Mouse (Mus musculus) frontal cortex, postnatal 14 days (tissue): ENCODE results near the gene Rora.
A peak's percentile ranks its signal among the peaks of the same experiment; 100 is the strongest.

Experiments used
- DNase-seq, 2 experiments: peaks; one replicate each; pipeline ENCODE4 v3.0.0; 2022; ENCODE audit warnings: low spot score in 2 of 2

Rora gene

DNA sequence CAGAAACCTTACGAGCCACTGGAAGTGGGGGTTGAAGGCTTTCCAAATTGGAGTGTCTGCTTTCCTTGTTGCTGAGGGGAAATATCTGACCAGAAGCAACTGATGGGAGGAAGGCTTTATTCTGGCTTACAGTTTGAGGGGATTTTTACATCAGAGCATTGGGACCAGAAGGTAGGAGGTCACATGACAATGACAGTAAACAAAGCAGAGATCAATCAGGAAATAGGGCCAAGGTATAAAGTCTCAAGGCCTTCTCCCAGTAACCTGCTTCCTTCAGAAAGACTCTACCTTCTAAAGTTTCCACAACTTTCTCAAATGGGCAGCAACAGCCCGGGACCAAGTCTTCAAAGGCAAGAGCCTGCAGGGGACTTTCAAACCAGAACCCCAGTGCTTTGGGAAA, 34.6 kb downstream of the Rora start:
- DNase-seq: no peak

DNA sequence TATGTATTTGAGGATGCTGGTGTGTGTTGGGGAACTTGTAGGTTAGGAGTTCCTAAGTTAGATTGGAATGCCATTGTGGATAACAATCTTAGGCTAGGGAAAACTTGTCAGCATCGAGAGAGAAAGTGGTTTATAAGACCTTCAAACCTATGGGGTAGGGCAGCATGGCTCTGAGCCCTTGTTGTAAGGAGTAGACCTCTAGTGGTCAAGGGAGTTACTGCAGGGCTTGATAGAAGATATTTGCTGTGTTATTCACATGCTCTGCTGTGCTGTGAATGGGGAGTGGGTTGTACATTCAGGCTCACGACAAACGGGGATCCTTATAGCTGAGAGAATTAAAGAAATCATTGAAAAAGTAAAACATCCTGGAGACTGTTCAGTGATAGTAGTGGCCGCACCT, 35.8 kb downstream of the Rora start:
- DNase-seq: no peak

DNA sequence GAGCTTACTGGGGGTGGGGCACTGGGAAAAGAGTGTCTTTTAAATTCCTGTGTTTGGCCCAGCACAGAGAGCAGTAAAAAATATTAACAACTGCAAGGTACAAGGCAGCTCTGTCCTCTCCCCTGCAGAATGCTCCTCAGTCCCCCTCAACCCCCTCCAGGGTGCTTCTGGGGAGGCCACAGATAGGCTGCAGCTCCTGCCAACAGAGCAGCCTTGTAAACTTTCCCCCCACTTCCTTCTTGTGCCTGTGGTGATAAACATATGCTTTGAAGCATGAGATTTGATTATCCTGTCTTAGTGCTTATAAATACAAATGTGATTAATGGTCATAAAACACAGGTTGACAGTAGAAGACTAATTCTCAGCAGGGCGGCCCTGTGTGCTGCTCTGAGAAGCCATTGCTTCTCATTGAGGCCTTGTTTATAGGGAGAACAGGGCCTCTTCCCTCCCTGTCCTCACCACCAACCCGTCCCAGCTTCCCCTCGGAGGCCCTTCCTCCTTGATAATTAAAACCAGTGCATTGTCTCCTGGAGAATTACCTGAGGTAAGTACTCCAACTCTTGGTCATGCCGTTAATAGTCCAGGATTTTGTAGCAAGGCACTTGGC, 41.4 kb downstream of the Rora start:
- no peak for DNase-seq

DNA sequence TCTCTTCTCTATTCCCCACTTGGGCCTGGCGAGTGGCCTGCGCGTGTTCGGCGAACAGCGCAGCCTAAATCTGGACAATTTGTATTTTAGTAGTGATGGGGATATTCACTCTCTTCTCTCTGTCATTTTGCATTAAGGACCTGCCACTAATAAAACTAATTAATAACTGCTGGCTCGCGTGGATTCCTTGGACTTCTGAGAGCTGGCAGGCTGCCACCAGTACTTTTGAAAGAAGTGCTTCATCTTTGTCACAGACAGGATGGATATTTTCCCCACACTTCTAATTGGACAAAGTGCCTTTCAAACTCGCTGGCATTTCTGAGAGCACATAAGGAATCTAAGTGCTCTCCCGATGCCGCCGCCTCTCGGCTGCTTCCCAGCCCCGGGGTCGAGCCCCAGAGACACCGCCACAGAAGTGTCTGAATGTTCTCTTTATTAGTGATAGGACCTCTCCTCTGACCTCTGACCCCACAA, 41.9 kb downstream of the Rora start:
- DNase-seq: no peak

DNA sequence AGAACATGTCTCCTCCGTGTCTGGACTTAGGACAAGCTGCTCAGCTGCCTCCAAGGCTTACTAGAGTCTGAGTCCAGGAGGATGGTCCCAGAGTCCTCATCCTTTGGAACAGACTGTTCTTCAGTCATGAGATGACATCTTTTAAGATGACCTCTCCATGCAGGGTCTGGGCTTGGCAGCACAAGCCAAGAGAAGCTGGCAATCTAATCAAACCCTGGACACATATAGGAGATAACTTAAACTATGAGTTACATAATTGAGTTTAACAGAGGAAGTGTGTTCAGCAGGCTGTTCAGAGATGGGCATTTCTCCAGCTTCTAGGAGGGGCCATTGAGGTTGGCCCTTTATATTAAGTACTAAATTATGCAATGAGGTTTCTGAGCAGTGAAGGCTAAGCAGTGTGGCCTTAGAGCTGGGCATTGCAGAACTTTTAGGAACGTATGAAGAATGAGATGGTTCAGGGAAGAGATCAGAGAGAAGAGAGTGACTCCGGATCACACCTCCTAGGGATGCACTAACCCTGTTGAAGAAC, 42.9 kb downstream of the Rora start:
- no peak for DNase-seq

DNA sequence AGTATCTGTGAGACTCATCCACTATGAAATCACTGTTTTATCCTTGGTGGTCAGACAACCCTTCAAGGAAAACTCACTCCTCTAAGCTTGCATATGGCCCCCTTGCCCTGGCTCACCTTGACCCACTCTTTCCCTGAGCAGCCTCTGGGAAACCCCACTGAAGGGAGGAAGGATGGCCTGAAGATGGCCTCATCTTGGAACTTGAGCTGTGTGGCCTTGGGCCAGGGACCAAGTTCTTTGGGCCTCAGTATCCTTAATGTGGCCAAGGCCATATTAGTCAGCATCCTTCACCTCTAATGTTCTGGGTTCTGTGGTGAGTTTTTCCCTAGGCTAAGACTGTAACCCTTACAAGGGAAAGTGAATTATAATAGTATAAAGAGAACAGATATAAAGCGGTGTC, 45.8 kb downstream of the Rora start:
- no peak for DNase-seq

DNA sequence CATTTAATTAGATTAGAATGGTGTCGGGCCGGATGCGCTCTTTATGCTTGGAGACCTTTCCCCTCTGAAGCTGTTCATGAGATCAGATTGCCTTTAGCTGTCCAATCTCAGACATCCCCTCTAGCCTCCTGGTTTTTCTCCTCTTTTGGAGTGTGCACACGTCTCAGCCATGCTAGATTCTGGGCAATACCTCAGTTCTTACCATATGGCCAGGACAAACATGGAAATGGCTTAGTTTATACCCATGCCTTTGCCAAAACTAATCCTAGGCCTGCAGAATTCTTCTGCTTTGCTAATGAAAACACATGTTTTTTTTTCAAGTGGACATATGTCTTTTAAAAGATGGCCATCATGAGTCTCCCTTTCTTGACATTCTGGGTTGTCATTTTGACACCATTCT, 46.3 kb downstream of the Rora start:
- no peak for DNase-seq

DNA sequence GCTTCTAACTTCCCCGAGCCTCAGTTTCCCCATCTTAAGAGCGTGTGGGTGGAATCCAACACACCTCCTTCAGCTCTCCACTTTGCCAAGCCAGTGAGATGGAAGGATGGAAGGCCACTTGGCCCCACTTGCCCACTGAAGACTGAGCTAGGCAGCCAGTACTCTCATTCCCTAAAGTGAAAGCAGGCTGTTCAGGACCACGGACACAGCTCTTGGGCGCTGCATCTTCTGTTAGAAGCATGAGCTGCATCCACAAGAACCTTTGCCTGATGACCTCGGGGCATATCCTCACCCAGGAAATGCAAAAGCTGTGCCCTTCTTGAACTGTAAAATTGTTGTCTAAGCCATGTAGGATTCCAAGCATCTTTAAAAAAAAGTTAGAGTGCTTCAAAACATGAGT, 54.0 kb downstream of the Rora start:
- no peak for DNase-seq

DNA sequence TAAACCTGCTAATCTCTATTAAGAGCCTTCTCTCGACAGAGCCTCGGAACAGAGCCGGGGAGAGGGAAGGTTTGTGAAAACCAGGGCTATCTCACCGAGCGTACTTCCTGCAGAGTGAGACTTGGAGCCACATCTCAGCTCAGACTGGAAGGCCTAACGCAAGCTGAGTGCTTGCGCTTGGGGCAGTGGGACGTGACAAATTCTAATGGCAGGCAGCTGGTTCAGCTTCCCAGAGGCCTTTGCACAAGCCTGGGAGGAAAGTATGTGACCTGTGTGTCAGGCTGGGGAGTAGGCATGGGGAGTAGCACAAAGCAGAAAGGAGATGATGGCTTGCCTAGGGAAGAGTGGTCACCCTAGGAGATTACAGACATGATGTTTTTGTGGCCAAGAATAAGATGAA, 55.6 kb downstream of the Rora start:
- no peak for DNase-seq

DNA sequence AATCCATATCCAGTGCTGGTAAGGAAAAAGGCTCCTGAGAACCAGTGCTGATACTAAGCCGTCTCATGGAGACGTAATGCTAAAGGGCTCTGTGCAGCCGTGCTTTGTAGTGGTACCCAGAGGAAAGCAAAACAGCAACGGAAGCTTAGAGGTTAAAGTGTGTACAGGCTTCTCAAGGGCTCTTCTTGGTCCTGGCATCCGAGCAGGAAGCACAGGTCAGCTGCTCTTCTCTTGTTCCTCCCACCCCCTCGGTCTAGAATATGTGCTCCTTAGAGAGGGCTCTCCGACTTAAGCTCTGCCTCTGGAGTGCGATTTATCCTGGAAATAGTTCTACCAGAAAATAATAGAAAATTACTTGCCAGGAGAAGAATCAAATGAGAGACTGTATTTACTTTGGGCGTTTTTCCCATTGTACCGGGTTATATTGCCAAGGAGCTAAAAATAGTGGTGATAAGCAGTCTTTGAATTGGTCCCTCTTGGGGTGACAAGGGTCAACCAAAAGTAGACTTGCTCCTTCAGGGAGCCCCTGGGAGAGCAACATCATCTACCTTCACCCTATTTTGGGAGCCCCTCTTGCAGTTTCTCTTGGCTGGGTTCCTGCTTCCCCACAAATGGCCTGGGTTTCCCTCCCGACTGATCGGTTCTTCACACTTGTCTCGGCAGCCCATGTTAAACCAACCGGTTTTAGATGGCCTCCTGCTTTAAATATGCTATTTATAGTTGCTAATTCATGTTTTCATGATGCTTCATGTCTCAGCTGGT, 57.5 kb downstream of the Rora start:
- no peak for DNase-seq

DNA sequence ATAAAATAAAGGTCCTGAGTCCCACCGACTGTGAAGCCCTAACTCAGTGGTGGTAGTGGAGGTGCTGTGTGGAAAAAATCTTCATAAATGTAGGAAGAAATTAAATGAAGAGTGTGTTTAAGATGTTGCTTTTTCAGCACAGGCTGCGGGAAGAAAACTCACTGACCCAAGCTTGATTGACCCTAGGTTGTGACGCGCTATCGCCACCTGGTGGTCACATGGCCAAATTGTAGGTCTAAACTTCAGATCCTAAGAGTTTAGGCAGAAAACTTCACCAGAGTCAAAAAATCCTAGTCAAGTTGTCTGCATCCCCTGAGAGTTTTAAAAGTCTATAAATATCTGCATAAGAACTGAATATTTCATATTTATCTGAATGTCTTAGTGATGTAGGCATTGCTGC, 63.4 kb downstream of the Rora start:
- peak in 1 of 2 experiments; percentile 34 for DNase-seq

DNA sequence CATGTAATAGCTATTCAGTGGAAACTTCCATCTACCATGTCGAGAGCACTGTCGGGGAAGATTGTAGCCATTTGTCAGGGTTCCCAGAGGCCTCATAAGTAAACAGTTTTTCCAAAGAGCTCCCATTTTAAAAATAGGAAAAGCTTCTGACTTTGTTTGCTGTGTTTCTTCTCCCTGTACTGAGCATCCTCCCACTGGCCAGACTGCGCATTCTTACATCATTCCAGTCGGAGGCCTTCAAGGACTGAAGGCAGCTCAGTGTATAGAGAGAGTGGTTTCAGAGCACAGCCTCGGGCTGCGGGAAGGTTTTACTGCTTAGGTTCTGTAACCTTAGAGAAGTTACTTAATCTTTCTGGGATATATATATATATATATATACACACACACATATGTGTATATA, 64.8 kb downstream of the Rora start:
- no peak for DNase-seq

DNA sequence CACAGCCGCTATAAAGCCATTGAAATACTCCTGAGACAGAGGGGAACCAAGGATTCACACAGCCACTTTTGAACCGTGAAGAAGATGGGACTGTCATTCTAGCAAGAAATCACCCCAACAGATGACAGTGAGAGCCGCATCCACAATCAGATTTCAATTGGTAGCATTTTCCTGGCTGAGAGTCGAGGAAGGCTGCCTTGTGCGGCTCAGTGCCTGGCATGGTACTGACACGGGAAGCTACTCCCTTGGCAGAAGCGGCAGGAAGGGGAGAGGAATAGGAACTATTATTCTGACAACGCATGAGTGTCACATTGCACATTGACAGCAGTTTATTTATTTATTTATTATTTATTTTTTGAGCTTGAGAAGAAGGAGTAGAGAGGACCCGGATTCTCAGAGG, 65.7 kb downstream of the Rora start:
- DNase-seq: no peak

DNA sequence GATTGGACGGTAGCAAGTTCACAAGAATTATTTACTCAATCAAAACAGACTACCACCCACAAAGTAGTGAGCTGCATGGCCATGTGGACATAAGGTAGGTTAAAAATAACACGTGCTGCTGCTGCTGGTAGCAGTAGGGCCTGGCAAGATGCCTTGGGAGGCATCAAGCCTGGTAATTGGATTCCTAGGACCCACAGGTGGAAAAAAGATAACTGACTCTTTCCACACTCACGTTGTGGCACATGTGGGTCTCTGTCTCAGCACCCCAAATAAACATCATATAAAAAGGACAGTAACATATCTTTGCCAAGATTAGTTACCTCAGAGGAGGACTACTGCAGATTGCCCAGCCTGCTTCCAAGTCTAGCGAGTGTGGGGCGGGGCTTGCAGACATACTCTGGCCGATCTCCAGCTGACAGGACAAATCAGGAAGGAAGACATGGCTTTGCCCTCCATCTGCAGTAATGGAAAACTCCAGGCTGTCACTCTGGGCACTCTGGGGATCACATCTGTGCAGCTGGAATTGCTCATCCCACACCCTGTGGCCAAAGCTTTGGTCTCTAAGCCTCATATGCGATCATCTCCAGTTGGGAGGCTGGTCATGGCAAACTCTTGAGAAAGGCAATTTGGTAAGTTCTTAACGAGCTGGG, 71.2 kb downstream of the Rora start:
- peak in 1 of 2 experiments; percentile 12 for DNase-seq

DNA sequence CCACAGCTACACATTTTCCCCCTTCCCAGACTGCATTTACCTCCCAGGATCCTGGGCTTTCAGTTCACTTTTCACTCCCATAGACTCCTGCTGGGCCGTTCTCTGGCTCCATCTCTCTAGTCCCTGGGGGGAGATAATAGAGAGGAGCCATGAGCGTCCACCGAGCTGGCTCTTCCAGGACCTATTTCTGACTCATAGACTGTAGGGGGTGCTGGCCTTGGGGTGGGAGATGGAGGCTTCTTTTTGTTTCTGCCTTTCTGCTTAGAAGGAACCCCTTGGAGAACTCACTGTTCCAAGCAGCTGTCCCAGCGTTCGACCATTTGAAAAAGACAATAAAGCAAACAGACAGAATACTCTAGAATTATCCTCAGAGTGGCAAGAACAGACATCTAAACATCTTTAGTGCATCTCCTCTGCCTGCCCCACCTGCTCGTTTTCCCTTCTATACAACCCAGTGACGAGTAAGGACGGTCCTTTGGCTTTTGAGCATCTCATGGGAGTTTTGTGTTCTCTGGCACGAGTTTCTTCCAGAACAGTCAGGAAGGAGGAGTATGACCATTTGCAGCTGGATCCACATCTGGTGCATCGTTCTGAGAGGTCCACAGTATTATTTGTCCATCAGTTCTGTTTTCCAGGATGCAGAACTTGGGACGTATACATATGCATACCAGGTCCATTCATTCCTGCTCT, 73.7 kb downstream of the Rora start:
- no peak for DNase-seq

DNA sequence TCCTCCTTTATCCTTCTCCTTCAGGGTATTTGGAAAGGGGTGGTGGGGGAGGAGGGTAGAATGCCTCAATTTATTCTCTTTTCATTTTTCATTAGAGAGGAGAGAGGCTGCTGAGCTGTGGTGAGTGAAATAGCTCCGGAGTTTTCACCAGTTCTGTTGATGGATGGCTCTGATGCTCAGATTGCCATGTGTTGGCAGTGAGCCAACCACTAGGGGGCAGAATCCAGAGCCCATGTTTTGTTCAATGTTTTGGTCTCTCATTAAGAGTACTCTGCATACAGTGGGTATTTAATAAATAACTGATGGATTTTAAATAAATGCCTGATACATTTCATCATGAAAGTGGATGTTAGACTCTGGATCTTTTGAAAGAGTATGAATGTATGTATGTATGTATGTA, 77.9 kb downstream of the Rora start:
- no peak for DNase-seq

DNA sequence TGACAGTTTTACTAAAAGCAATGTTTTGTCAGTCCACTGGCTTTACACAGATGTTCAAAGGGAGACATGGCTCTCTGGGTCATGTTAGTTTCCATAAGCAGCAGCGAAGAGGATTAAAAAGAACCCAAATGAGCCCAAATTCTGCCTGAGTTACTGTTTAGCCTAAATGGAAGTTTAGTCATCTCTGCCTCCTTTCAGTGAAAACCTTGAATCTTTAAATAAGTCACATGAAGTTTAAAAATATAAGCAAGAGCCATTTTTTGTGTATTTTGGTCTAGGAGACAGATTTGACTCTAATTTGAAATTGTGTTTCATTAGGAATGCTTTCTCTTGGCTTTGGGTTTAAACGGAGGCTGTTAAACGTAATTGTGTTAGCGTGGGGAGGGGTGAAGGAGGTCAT, 79.3 kb downstream of the Rora start:
- DNase-seq: no peak

DNA sequence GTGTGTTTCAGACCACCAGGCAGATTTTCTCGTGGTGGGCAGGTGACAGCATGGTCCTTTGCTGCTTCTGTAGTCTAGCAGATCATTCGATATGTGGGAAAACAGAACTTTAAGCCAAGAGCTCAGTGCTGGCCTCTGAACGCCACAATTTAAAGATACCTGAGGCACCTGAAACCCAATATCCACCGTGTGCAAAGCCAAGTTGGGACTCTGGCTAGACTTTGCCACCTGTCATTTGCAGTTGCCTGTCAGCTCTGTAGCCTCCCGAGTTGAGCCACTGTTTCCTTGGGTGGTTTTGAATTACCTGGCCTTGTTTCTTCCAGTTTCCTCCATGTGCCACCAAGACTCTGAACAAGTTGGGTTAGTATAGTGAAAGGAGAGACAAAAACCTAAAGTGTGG, 82.3 kb downstream of the Rora start:
- DNase-seq: no peak

DNA sequence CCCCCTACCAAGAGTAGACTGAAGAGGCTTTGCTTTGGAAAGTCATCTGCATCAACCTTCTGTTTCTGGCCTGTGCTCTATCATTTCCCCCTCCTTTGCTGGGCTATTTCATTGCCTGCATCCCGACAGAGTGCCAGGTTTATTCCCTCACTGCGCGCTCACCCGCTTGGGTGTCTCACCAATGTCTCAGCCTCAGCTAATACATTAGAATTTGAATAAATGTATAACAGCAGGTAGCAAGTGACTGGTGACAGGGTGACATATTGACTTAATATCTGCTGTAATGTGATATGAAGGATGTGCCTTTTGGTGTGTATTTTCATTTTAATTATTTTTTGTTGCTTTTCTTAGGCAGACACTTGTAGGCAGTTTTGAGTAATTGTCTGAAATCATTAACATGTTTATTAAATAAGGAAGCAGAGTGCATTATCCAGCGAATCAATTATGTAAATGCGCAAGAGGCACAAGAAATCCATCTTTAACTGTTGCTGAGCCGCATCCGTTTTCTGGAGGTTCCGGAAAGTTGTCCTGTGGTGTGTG, 83.7 kb downstream of the Rora start:
- DNase-seq: no peak

DNA sequence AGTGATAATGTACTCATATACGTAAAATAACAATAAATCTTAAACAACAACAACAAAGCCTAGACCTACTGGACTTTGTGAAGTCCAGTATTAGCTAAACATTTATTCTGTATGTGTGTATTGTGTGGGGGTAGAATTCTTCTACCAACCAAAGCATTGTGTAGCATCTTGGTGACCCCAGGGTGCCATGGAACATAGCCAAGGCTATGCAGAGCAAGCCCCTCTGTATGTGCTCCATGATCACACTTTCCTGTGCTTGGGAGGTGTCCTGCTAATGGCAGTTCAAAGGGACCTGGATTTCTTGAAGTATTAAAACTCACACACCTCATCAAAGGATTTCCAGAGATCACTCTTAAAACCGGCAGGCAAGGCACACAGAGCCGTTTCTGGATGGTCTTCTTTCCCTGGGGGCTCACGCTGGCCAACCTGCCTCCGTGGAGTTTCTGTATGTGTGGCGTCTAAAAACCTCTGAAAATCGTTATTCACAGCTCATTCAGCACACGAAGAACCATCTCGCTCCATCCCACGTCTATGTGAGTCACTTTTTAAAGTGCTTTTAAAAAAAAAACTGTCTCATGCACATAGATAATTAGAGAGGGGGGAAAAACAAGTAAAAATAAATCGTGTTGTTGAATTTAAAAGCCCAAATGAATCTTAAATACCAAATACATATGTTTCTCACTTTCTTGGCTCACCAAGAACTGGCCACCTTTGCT, 92.5 kb downstream of the Rora start:
- no peak for DNase-seq

DNA sequence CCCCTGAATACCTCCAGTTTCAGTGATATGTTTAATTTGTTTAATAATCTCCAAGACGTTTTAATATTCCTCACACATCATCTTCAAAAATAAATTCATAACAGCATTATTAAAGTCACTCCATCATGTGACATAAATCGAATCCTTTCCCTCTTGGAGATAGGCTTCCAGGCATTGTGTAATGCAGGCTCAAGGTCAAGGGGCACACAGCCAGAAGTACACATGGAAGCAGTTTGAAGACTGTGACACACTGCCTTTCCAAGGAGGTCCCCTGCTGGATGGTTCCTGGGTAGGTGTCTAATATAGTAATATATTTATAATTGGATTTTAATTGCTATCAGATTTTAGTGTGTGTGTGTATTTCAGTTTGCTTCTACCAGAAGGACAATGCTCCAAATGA, 103.4 kb downstream of the Rora start:
- no peak for DNase-seq
